Mouse (Mus musculus) megakaryocyte, embryonic 14.5 days (primary cell): Measurements from ENCODE around the gene Slc23a4.

Experiments used
- FLI1 ChIP-seq: IDR thresholded peaks from 2 replicates; pipeline ENCODE4 v1.6.1; 2012; ENCODE audit warnings: low read length, inconsistent platforms, mixed read lengths
- GATA1 ChIP-seq: IDR thresholded peaks from 3 replicates; pipeline ENCODE4 v1.6.1; 2012; ENCODE audit warnings: mixed read lengths, low read length, inconsistent platforms, borderline replicate concordance

GRCm38 (mm10) chr6:34927594-34927993 is 60.6 kb downstream of the Slc23a4 start:
- no peak for TF ChIP-seq FLI1
- TF ChIP-seq GATA1: no peak
